Mouse (Mus musculus): ENCODE data around the gene Gm28230.

Gm28230 gene

GRCm38 (mm10) chr2:74722949-74723348 is 3.6 kb upstream of the Gm28230 start:
- DNase-seq (ENCODE audit: low spot score in 2 of 2): no peak

GRCm38 (mm10) chr2:74724244-74725015 is 2.1 kb upstream of the Gm28230 start:
- no peak for DNase-seq (ENCODE audit: low spot score in 2 of 2)

- no peak for DNase-seq (ENCODE audit: low spot score in 2 of 2)
These were observed 1.4 kb upstream of the Gm28230 start for GRCm38 (mm10) chr2:74725171-74725570.

GRCm38 (mm10) chr2:74726973-74727639 is 578 bp downstream of the Gm28230 start:
- no peak for DNase-seq (ENCODE audit: low spot score in 2 of 2)

GRCm38 (mm10) chr2:74727640-74728302 is 1.2 kb downstream of the Gm28230 start:
- DNase-seq (ENCODE audit: low spot score in 2 of 2): no peak

GRCm38 (mm10) chr2:74728303-74728680 is 1.8 kb downstream of the Gm28230 start:
- DNase-seq (ENCODE audit: low spot score in 2 of 2): no peak

GRCm38 (mm10) chr2:74730331-74730730 is 3.8 kb downstream of the Gm28230 start:
- DNase-seq (ENCODE audit: low spot score in 2 of 2): no peak

GRCm38 (mm10) chr2:74731055-74731454 is 4.5 kb downstream of the Gm28230 start:
- no peak for DNase-seq (ENCODE audit: low spot score in 2 of 2)

GRCm38 (mm10) chr2:74731799-74732512 is 5.4 kb downstream of the Gm28230 start:
- DNase-seq (ENCODE audit: low spot score in 2 of 2): no peak

GRCm38 (mm10) chr2:74732513-74733316 is 6.2 kb downstream of the Gm28230 start:
- DNase-seq (ENCODE audit: low spot score in 2 of 2): no peak

GRCm38 (mm10) chr2:74733317-74733661 is 6.8 kb downstream of the Gm28230 start:
- no peak for DNase-seq (ENCODE audit: low spot score in 2 of 2)

GRCm38 (mm10) chr2:74733765-74734164 is 7.2 kb downstream of the Gm28230 start:
- no peak for DNase-seq (ENCODE audit: low spot score in 2 of 2)

- no peak for DNase-seq (ENCODE audit: low spot score in 2 of 2)
These were observed 7.9 kb downstream of the Gm28230 start for GRCm38 (mm10) chr2:74734451-74734850.

- DNase-seq (ENCODE audit: low spot score in 2 of 2): no peak
These were observed 8.7 kb downstream of the Gm28230 start for GRCm38 (mm10) chr2:74734996-74735811.

- DNase-seq (ENCODE audit: low spot score in 2 of 2): no peak
These were observed 9.5 kb downstream of the Gm28230 start for GRCm38 (mm10) chr2:74735851-74736687.

- no peak for DNase-seq (ENCODE audit: low spot score in 2 of 2)
These were observed 10.4 kb downstream of the Gm28230 start for GRCm38 (mm10) chr2:74736688-74737577.

GRCm38 (mm10) chr2:74737578-74738070 is 11.1 kb downstream of the Gm28230 start:
- no peak for DNase-seq (ENCODE audit: low spot score in 2 of 2)
